Comparison of ENCODE assay signal across 18 mouse cellular contexts in genomic region chr8:13107990-13108638, GRCm38 (mm10). TPM values are rescaled to one million over a fixed set of nuclear protein-coding genes. Genes with fewer than 3 reads are reported as not detected.
DNase-seq lines count a peak whose midpoint lies in the region; ATAC-seq and TF ChIP-seq lines count a peak whose summit lies in the region.
"Had no signal": no experiment of that assay in that cellular context is flagged by ENCODE, and none has a peak within 500 bp of the region (broad histone marks: within the 10 kb centered on the region; RNA-seq: fewer than 3 reads in every experiment).

No protein-coding gene starts in this region.

- H3K4me2 ChIP-seq in forebrain, postnatal 0 days (ENCODE audit: low read depth): no peak overlapping the region
- H3K4me2 ChIP-seq: embryonic facial prominence, embryonic 15.5 days; stomach, embryonic 15.5 days had no signal

- no peaks in the 10 kb centered on the region for H3K27me3 ChIP-seq in G1E (ENCODE audit: insufficient read depth, low read length)
- no peaks in the 10 kb centered on the region for H3K27me3 ChIP-seq in forebrain, postnatal 0 days (ENCODE audit: insufficient read depth, low read length)
- H3K27me3 ChIP-seq: embryonic facial prominence, embryonic 15.5 days; stomach, embryonic 15.5 days had no signal

- 89% methylated on average over 13 of the region's 13 CpGs for WGBS in forebrain, postnatal 0 days

- peak; percentile 5; the same call in 1 of the 2 replicates for ATAC-seq in G1E (ENCODE audit: extremely low read depth, insufficient number of reproducible peaks, low FRiP score, poor library complexity, severe bottlenecking)
- ATAC-seq in erythroid progenitor cell, adult 5-6 weeks (replicated peaks; ENCODE audit: low FRiP score, poor library complexity, severe bottlenecking): peak; percentile 67
- ATAC-seq in megakaryocyte-erythroid progenitor cell, adult 5-6 weeks (replicated peaks; ENCODE audit: low FRiP score, low TSS enrichment, poor library complexity, severe bottlenecking): peak; percentile 64
- no peak for ATAC-seq in forebrain, postnatal 0 days
- ATAC-seq: intestine, postnatal 0 days; lung, postnatal 0 days had no signal

- peak; percentile 85 for DNase-seq in heart, adult 11 months
- no peak for DNase-seq in heart, adult 18-20 months
- DNase-seq in G1E (ENCODE audit: low spot score): peak; percentile 20
- DNase-seq in left cerebral cortex, adult 2 months (ENCODE audit: extremely low spot score in 1 of 2, low spot score in 2 of 2): no peak
- DNase-seq in forebrain, postnatal 0 days: no peak
- no peak for DNase-seq in embryo, embryonic 10.5 days (ENCODE audit: low spot score)
- DNase-seq: adrenal gland, postnatal 10 days; kidney, postnatal 25 days; left cerebral cortex, postnatal 4 days; thymus, postnatal 25 days had no signal

- H3K27ac ChIP-seq in left cerebral cortex, adult 2 months: no peak overlapping the region
- H3K27ac ChIP-seq in forebrain, postnatal 0 days (ENCODE audit: low read depth, low read length): no peak overlapping the region
- H3K27ac ChIP-seq: embryonic facial prominence, embryonic 15.5 days; hindbrain, embryonic 14.5 days; stomach, embryonic 15.5 days had no signal

- peaks cover 76% of the 10 kb centered on the region for H3K4me1 ChIP-seq in G1E (ENCODE audit: insufficient read depth, low read depth, low read length)
- peaks cover 14% of the 10 kb centered on the region for H3K4me1 ChIP-seq in forebrain, postnatal 0 days (ENCODE audit: insufficient read depth)

- H3K36me3 ChIP-seq in G1E (replicated peaks): peaks cover 57% of the 10 kb centered on the region
- H3K36me3 ChIP-seq in forebrain, postnatal 0 days (ENCODE audit: insufficient read depth): no peaks in the 10 kb centered on the region; the same call in 1 of the 2 replicates
- H3K36me3 ChIP-seq: embryonic facial prominence, embryonic 15.5 days; stomach, embryonic 15.5 days had no signal

- no peak overlapping the region for H3K9ac ChIP-seq in forebrain, postnatal 0 days
- H3K9ac ChIP-seq: embryonic facial prominence, embryonic 15.5 days; hindbrain, embryonic 14.5 days; stomach, embryonic 15.5 days had no signal

- no peaks in the 10 kb centered on the region for H3K9me3 ChIP-seq in G1E (replicated peaks)
- H3K9me3 ChIP-seq in forebrain, postnatal 0 days (ENCODE audit: low read length): no peaks in the 10 kb centered on the region
- H3K9me3 ChIP-seq: embryonic facial prominence, embryonic 15.5 days; stomach, embryonic 15.5 days had no signal

- intact Hi-C loops in left cerebral cortex, adult 2 months (cut with DNase I): no loop called here

- TF ChIP-seq CTCF in G1E (IDR thresholded peaks at IDR 0.05; ENCODE audit: low read depth, low read length): no peak
- TF ChIP-seq CTCF in left cerebral cortex, adult 2 months (IDR thresholded peaks at IDR 0.05): no peak
- TF ChIP-seq CTCF in forebrain, postnatal 0 days (IDR thresholded peaks at IDR 0.05; ENCODE audit: low read depth): no peak

- H3K4me3 ChIP-seq in G1E (ENCODE audit: low read depth, low read length): peak overlapping the region; percentile 64; the same call in 1 of the 2 replicates
- H3K4me3 ChIP-seq in left cerebral cortex, adult 2 months: no peak overlapping the region
- H3K4me3 ChIP-seq in forebrain, postnatal 0 days (ENCODE audit: low read depth, low read length): no peak overlapping the region
- H3K4me3 ChIP-seq: embryonic facial prominence, embryonic 15.5 days; stomach, embryonic 15.5 days had no signal

RNA-seq across cellular contexts. Expression of gene Cul4a, which starts 2.7 kb away (rescaled TPM):
- 10 to 100 TPM; 80.1 to 85.0 TPM for total RNA-seq in heart, adult 18-20 months (2021)
- total RNA-seq in G1E (2014; fragmentation: Nextera tagmentation): 122 and 167 TPM in 2 replicates
- 113 and 115 TPM in 2 replicates for total RNA-seq in G1E (2017)
- polyA plus RNA-seq in G1E (2012): 43.4 and 54.1 TPM in 2 replicates
- 223 and 293 TPM in 2 replicates for total RNA-seq in erythroid progenitor cell, adult 5-6 weeks (2015; ENCODE audit: low replicate concordance)
- 261 and 331 TPM in 2 replicates for total RNA-seq in erythroid progenitor cell, adult 5-6 weeks (2017; ENCODE audit: low replicate concordance)
- total RNA-seq in megakaryocyte-erythroid progenitor cell, adult 5-6 weeks (2014; fragmentation: Nextera tagmentation): 147 and 173 TPM in 2 replicates
- 156 and 175 TPM in 2 replicates for total RNA-seq in megakaryocyte-erythroid progenitor cell, adult 5-6 weeks (2017)
- 10 to 100 TPM; 53.4 to 54.0 TPM for total RNA-seq in left cerebral cortex, adult 2 months (2021)
- total RNA-seq in forebrain, postnatal 0 days (2014; rRNA removed): 72.6 and 101 TPM in 2 replicates
- 52.8 and 59.4 TPM in 2 replicates for polyA plus RNA-seq in forebrain, postnatal 0 days (2015; fragmentation: Nextera tagmentation; extraction: Ambion mirVana)

RNA-seq across cellular contexts. Expression of gene Pcid2, which starts 2.9 kb away (rescaled TPM):
- 10 to 100 TPM; 10.4 to 10.6 TPM for total RNA-seq in heart, adult 18-20 months (2021)
- total RNA-seq in G1E (2014; fragmentation: Nextera tagmentation) (21.6 and 26.3 TPM in 2 replicates), G1E (2017) (19.6 and 22.2 TPM in 2 replicates)
- polyA plus RNA-seq in G1E (2012): 9.8 and 11.6 TPM in 2 replicates
- total RNA-seq in erythroid progenitor cell, adult 5-6 weeks (2015; ENCODE audit: low replicate concordance): 6.7 and 11.5 TPM in 2 replicates
- 10.7 and 13.9 TPM in 2 replicates for total RNA-seq in erythroid progenitor cell, adult 5-6 weeks (2017; ENCODE audit: low replicate concordance)
- total RNA-seq in megakaryocyte-erythroid progenitor cell, adult 5-6 weeks (2014; fragmentation: Nextera tagmentation): 21.4 and 27.9 TPM in 2 replicates
- total RNA-seq in megakaryocyte-erythroid progenitor cell, adult 5-6 weeks (2017): 10.1 and 26.9 TPM in 2 replicates
- 10 to 100 TPM; 27.8 to 30.7 TPM for total RNA-seq in left cerebral cortex, adult 2 months (2021)
- total RNA-seq in forebrain, postnatal 0 days (2014; rRNA removed): 27.1 and 30.3 TPM in 2 replicates
- 25.8 and 32.2 TPM in 2 replicates for polyA plus RNA-seq in forebrain, postnatal 0 days (2015; fragmentation: Nextera tagmentation; extraction: Ambion mirVana)

RNA-seq across cellular contexts. Expression of gene Proz, which starts 47.4 kb away (rescaled TPM):
- total RNA-seq in heart, adult 18-20 months (2021): not detected
- total RNA-seq in G1E (2014; fragmentation: Nextera tagmentation) (not detected in 2 replicates), G1E (2017) (0.05 and 0.12 TPM in 2 replicates)
- polyA plus RNA-seq in G1E (2012): not detected in 2 replicates
- not detected in 2 replicates for total RNA-seq in erythroid progenitor cell, adult 5-6 weeks (2015; ENCODE audit: low replicate concordance)
- not detected in 2 replicates for total RNA-seq in erythroid progenitor cell, adult 5-6 weeks (2017; ENCODE audit: low replicate concordance)
- total RNA-seq in megakaryocyte-erythroid progenitor cell, adult 5-6 weeks (2014; fragmentation: Nextera tagmentation): not detected in 2 replicates
- total RNA-seq in megakaryocyte-erythroid progenitor cell, adult 5-6 weeks (2017): not detected in 2 replicates
- total RNA-seq in left cerebral cortex, adult 2 months (2021): not detected
- 0.24 TPM in 1 of 2 replicates, not detected in the other for total RNA-seq in forebrain, postnatal 0 days (2014; rRNA removed)
- polyA plus RNA-seq in forebrain, postnatal 0 days (2015; fragmentation: Nextera tagmentation; extraction: Ambion mirVana): 0.91 TPM in 2 replicates
- total RNA-seq: layer of hippocampus, postnatal 14 days; left cerebral cortex, postnatal 4 days had no signal

RNA-seq across cellular contexts. Expression of gene Lamp1, which starts 50.8 kb away (rescaled TPM):
- 100 to 1,000 TPM; 405 to 445 TPM for total RNA-seq in heart, adult 18-20 months (2021)
- total RNA-seq in G1E (2014; fragmentation: Nextera tagmentation) (206 and 208 TPM in 2 replicates), G1E (2017) (458 and 554 TPM in 2 replicates)
- polyA plus RNA-seq in G1E (2012): 150 and 233 TPM in 2 replicates
- total RNA-seq in erythroid progenitor cell, adult 5-6 weeks (2015; ENCODE audit: low replicate concordance): 113 and 132 TPM in 2 replicates
- 119 TPM in 2 replicates for total RNA-seq in erythroid progenitor cell, adult 5-6 weeks (2017; ENCODE audit: low replicate concordance)
- total RNA-seq in megakaryocyte-erythroid progenitor cell, adult 5-6 weeks (2014; fragmentation: Nextera tagmentation): 102 and 143 TPM in 2 replicates
- 157 and 169 TPM in 2 replicates for total RNA-seq in megakaryocyte-erythroid progenitor cell, adult 5-6 weeks (2017)
- total RNA-seq in left cerebral cortex, adult 2 months (2021): 100 to 1,000 TPM; 251 to 255 TPM
- total RNA-seq in forebrain, postnatal 0 days (2014; rRNA removed): 270 and 295 TPM in 2 replicates
- polyA plus RNA-seq in forebrain, postnatal 0 days (2015; fragmentation: Nextera tagmentation; extraction: Ambion mirVana): 356 and 373 TPM in 2 replicates

Comparison
In these comparisons a context has a peak if more than half of its experiments do, and no peak if none do; other contexts are left out.
1. DNase-seq: peak in heart, adult 11 months (single experiment) and G1E (single experiment); none in heart, adult 18-20 months (0 of 2), left cerebral cortex, adult 2 months (0 of 2), forebrain, postnatal 0 days (single experiment) and embryo, embryonic 10.5 days (single experiment).